Comparison of ENCODE assay signal across 8 mouse cellular contexts in the genomic region with DNA sequence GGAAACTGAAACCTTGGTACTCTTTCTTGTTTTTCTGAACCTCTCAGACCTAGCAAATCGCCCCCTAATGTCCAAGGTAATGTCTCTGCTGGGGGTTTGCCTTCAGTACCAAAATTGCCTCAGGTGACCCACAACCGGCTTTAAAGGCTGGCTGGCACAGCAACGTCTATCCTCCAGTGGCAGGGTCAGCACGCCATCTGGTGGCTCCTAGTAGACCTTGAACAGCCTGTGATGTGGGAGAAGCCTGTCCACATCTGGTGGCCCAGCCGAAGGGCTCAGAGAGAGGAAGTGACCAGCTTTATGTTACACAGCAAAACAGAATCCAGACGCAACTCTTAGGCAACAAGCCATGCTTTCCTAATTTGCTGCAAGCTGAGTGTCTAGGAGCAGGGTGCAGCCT. TPM values are rescaled to one million over a fixed set of nuclear protein-coding genes. Genes with fewer than 3 reads are reported as not detected.
DNase-seq lines count a peak whose midpoint lies in the region; ATAC-seq and TF ChIP-seq lines count a peak whose summit lies in the region.

No protein-coding gene starts in this region.

- H3K9ac ChIP-seq in lung, embryonic 16.5 days (ENCODE audit: low read length) = no peak overlapping the region

- H3K4me1 ChIP-seq in lung, embryonic 16.5 days (replicated peaks; ENCODE audit: control insufficient read depth, insufficient read depth, low read length) = no peaks in the 10 kb centered on the region

- no peak overlapping the region for H3K27ac ChIP-seq in layer of hippocampus, adult 2 months
- no peak overlapping the region for H3K27ac ChIP-seq in lung, embryonic 16.5 days (ENCODE audit: low read length)

- no peaks in the 10 kb centered on the region for H3K27me3 ChIP-seq in lung, embryonic 16.5 days (ENCODE audit: control insufficient read depth, insufficient read depth, low read depth, low read length)

- peak; percentile 90 for DNase-seq in adrenal gland, postnatal 36 days
- DNase-seq in heart, postnatal 25 days (ENCODE audit: low spot score) = peak; percentile 57
- peak; percentile 72 to 79 for DNase-seq in layer of hippocampus, adult 2 months (ENCODE audit: low spot score in 2 of 2)
- peak; percentile 65 for DNase-seq in ovary, postnatal 14 days (ENCODE audit: low spot score)
- DNase-seq in thymus, postnatal 0 days (ENCODE audit: low spot score) = peak; percentile 37

- intact Hi-C loops in heart, postnatal 25 days (cut with DNase I) = loop anchor here (1.0 to 10.0 kb wide), 3 partner anchors 122 to 243 kb away; no protein-coding TSS in a partner anchor

- peak; percentile 51 for ATAC-seq in CD4-positive, CD25-positive, alpha-beta regulatory T cell, adult 4 months
- ATAC-seq in erythroblast, adult 5-6 weeks (replicated peaks; ENCODE audit: low FRiP score, poor library complexity, severe bottlenecking) = peak; percentile 70
- ATAC-seq in lung, embryonic 16.5 days (ENCODE audit: low read depth) = peak; percentile 87

- H3K9me3 ChIP-seq in lung, embryonic 16.5 days (ENCODE audit: control insufficient read depth, low read length) = no peaks in the 10 kb centered on the region

- no peaks in the 10 kb centered on the region for H3K36me3 ChIP-seq in lung, embryonic 16.5 days (ENCODE audit: control insufficient read depth, insufficient read depth, low read length)

- 4% methylated on average over 6 of the region's 6 CpGs for WGBS in lung, embryonic 16.5 days

- TF ChIP-seq CTCF in layer of hippocampus, adult 2 months (conservative IDR thresholded peaks at IDR 0.05) = peak; percentile 93

- no peak overlapping the region for H3K4me2 ChIP-seq in lung, embryonic 16.5 days (ENCODE audit: low read depth, low read length)

- no peak overlapping the region for H3K4me3 ChIP-seq in layer of hippocampus, adult 2 months
- H3K4me3 ChIP-seq in lung, embryonic 16.5 days (ENCODE audit: low read length) = no peak overlapping the region

RNA-seq across cellular contexts. Expression of a gene that starts 9.7 kb away (rescaled TPM):
- polyA plus RNA-seq in CD4-positive, CD25-positive, alpha-beta regulatory T cell, adult 4 months (2017; shearing (Covaris generic)) = 10 to 100 TPM; 18.0 to 22.7 TPM
- 10 to 100 TPM; 40.0 to 47.2 TPM for total RNA-seq in adrenal gland, postnatal 36 days (2021)
- 4.4 and 16.7 TPM in 2 replicates for total RNA-seq in erythroblast, adult 5-6 weeks (2015; ENCODE audit: low replicate concordance)
- total RNA-seq in erythroblast, adult 5-6 weeks (2017; ENCODE audit: low replicate concordance) = 3.3 and 5.7 TPM in 2 replicates
- total RNA-seq in heart, postnatal 25 days (2021) = 10 to 100 TPM; 44.1 to 47.2 TPM
- 10 to 100 TPM; 39.2 to 39.9 TPM for total RNA-seq in layer of hippocampus, adult 2 months (2021)
- polyA plus RNA-seq in lung, embryonic 16.5 days (2015; fragmentation: Nextera tagmentation; extraction: Ambion mirVana) = 26.9 and 28.2 TPM in 2 replicates
- 12.5 and 14.4 TPM in 2 replicates for polyA plus RNA-seq in thymus, postnatal 0 days (2015; fragmentation: Nextera tagmentation; extraction: Ambion mirVana)

RNA-seq across cellular contexts. Expression of a gene that starts 28.5 kb away (rescaled TPM):
- polyA plus RNA-seq in CD4-positive, CD25-positive, alpha-beta regulatory T cell, adult 4 months (2017; shearing (Covaris generic)) = 10 to 100 TPM; 45.4 to 60.5 TPM
- total RNA-seq in adrenal gland, postnatal 36 days (2021) = 10 to 100 TPM; 10.2 to 11.9 TPM
- 79.8 and 117 TPM in 2 replicates for total RNA-seq in erythroblast, adult 5-6 weeks (2015; ENCODE audit: low replicate concordance)
- 67.2 and 74.4 TPM in 2 replicates for total RNA-seq in erythroblast, adult 5-6 weeks (2017; ENCODE audit: low replicate concordance)
- total RNA-seq in heart, postnatal 25 days (2021) = 10 to 100 TPM; 42.0 to 43.0 TPM
- 1 to 10 TPM; 3.7 to 7.1 TPM for total RNA-seq in layer of hippocampus, adult 2 months (2021)
- 280 and 298 TPM in 2 replicates for polyA plus RNA-seq in lung, embryonic 16.5 days (2015; fragmentation: Nextera tagmentation; extraction: Ambion mirVana)
- 339 and 404 TPM in 2 replicates for polyA plus RNA-seq in thymus, postnatal 0 days (2015; fragmentation: Nextera tagmentation; extraction: Ambion mirVana)

RNA-seq across cellular contexts. Expression of a gene that starts 50.1 kb away (rescaled TPM):
- polyA plus RNA-seq in CD4-positive, CD25-positive, alpha-beta regulatory T cell, adult 4 months (2017; shearing (Covaris generic)) = under 1 TPM in 1 of 2 experiments, not detected in 1; 0.47 TPM
- total RNA-seq in adrenal gland, postnatal 36 days (2021) = 1,000 to 10,000 TPM; 1,187 to 1,472 TPM
- not detected in 2 replicates for total RNA-seq in erythroblast, adult 5-6 weeks (2015; ENCODE audit: low replicate concordance)
- not detected in 2 replicates for total RNA-seq in erythroblast, adult 5-6 weeks (2017; ENCODE audit: low replicate concordance)
- total RNA-seq in heart, postnatal 25 days (2021) = 100 to 1,000 TPM; 250 to 251 TPM
- 10 to 100 TPM in 1 of 2 experiments, 1 to 10 TPM in 1; 9.7 to 11.3 TPM for total RNA-seq in layer of hippocampus, adult 2 months (2021)
- polyA plus RNA-seq in lung, embryonic 16.5 days (2015; fragmentation: Nextera tagmentation; extraction: Ambion mirVana) = 11.3 and 15.3 TPM in 2 replicates
- polyA plus RNA-seq in thymus, postnatal 0 days (2015; fragmentation: Nextera tagmentation; extraction: Ambion mirVana) = 0.37 and 0.39 TPM in 2 replicates

Comparison
In these comparisons a context has a peak if more than half of its experiments do, and no peak if none do; other contexts are left out.
1. DNase-seq: peak in every context shown above with its lines; median percentile 90 in adrenal gland, postnatal 36 days; 76 in layer of hippocampus, adult 2 months; 65 in ovary, postnatal 14 days; 57 in heart, postnatal 25 days; 37 in thymus, postnatal 0 days.
2. RNA of a gene that starts 50.1 kb away (total RNA-seq): 1,187 to 1,472 TPM in adrenal gland, postnatal 36 days and 250 to 251 TPM in heart, postnatal 25 days; 9.7 to 11.3 TPM in layer of hippocampus, adult 2 months and not detected in erythroblast, adult 5-6 weeks; every median in the first group is over 10 times any median in the second.
3. Peak in every context shown above with its lines, with median percentiles within 50 percentile points of each other: ATAC-seq.